Mouse (Mus musculus) E14TG2a.4 (cell line): Measurements from ENCODE around the gene Sestd1.

Source experiments
- H3K27me3 ChIP-seq: 2 replicates; pipeline ENCODE4 v1.6.1; 2014; ENCODE audit warnings: low read length, control low read depth; ENCODE audit not compliant: insufficient read depth
- H3K36me3 ChIP-seq: 2 replicates; pipeline ENCODE4 v1.6.1; 2014; ENCODE audit warnings: low read length, control low read depth; ENCODE audit not compliant: insufficient read depth
- H3K4me1 ChIP-seq: replicated peaks from 2 replicates; pipeline ENCODE4 v1.6.1; 2014; ENCODE audit warnings: low read depth, low read length, control low read depth
- H3K4me3 ChIP-seq: replicated peaks from 2 replicates; pipeline ENCODE4 v1.5.1; 2014; ENCODE audit warnings: mild to moderate bottlenecking, low read length
- H3K9me3 ChIP-seq: 2 replicates; pipeline ENCODE4 v1.6.1; 2014; ENCODE audit warnings: low read length, control low read depth
- CTCF ChIP-seq: conservative IDR thresholded peaks from 2 replicates; pipeline ENCODE4 v1.5.1; 2014; ENCODE audit warnings: low read length
- NANOG ChIP-seq: IDR thresholded peaks from 2 replicates; pipeline ENCODE4 v1.6.1; 2014; ENCODE audit warnings: borderline replicate concordance, low read length, mixed read lengths
- POU5F1 ChIP-seq: IDR thresholded peaks from 2 replicates; pipeline ENCODE4 v1.6.1; 2014; ENCODE audit warnings: low read length, borderline replicate concordance

The Sestd1 gene

GRCm38 (mm10) chr2:77247200-77247830 lies 33.1 kb downstream of the Sestd1 start:
- Histone ChIP-seq H3K9me3 (no peaks in the 10 kb centered on the region), H3K4me3 (no peak overlapping the region), H3K36me3 (no peaks in the 10 kb centered on the region), H3K4me1 (peaks cover 10% of the 10 kb centered on the region), H3K27me3 (no peaks in the 10 kb centered on the region)
- TF ChIP-seq POU5F1 (no peak), NANOG (no peak), CTCF (no peak)

GRCm38 (mm10) chr2:77245806-77246205 lies 34.6 kb downstream of the Sestd1 start:
- no peaks in the 10 kb centered on the region for H3K9me3 ChIP-seq
- H3K4me3 ChIP-seq: no peak overlapping the region
- TF ChIP-seq CTCF (no peak), NANOG (no peak)
- no peaks in the 10 kb centered on the region for H3K27me3 ChIP-seq
- peaks cover 10% of the 10 kb centered on the region for H3K4me1 ChIP-seq
- peaks cover 4% of the 10 kb centered on the region; the same call in 1 of the 2 replicates for H3K36me3 ChIP-seq

- Histone ChIP-seq H3K36me3 (peaks cover 4% of the 10 kb centered on the region; the same call in 1 of the 2 replicates), H3K4me3 (no peak overlapping the region), H3K4me1 (no peaks in the 10 kb centered on the region), H3K9me3 (no peaks in the 10 kb centered on the region), H3K27me3 (no peaks in the 10 kb centered on the region)
- TF ChIP-seq NANOG (no peak), CTCF (no peak), POU5F1 (no peak)
These were observed 38.1 kb downstream of the Sestd1 start for GRCm38 (mm10) chr2:77242248-77242647.

GRCm38 (mm10) chr2:77238607-77239006 lies 41.8 kb downstream of the Sestd1 start:
- Histone ChIP-seq H3K9me3 (no peaks in the 10 kb centered on the region), H3K4me1 (no peaks in the 10 kb centered on the region), H3K4me3 (no peak overlapping the region), H3K36me3 (peaks cover 4% of the 10 kb centered on the region; the same call in 1 of the 2 replicates), H3K27me3 (no peaks in the 10 kb centered on the region)
- no peak for TF ChIP-seq CTCF

- no peak for TF ChIP-seq NANOG
- no peak for TF ChIP-seq CTCF
- no peak for TF ChIP-seq POU5F1
- H3K27me3 ChIP-seq: no peaks in the 10 kb centered on the region
- H3K4me1 ChIP-seq: 0 out of 2 replicates have a peak, but pooled peaks cover under 1% of the 10 kb centered on the region
- H3K9me3 ChIP-seq: no peaks in the 10 kb centered on the region
- peaks cover 4% of the 10 kb centered on the region; the same call in 1 of the 2 replicates for H3K36me3 ChIP-seq
- no peak overlapping the region for H3K4me3 ChIP-seq
These were observed 42.3 kb downstream of the Sestd1 start for GRCm38 (mm10) chr2:77238046-77238445.

GRCm38 (mm10) chr2:77236860-77237259 lies 43.5 kb downstream of the Sestd1 start:
- Histone ChIP-seq H3K4me1 (peaks cover 8% of the 10 kb centered on the region; the same call in 1 of the 2 replicates), H3K9me3 (no peaks in the 10 kb centered on the region), H3K4me3 (no peak overlapping the region), H3K27me3 (no peaks in the 10 kb centered on the region), H3K36me3 (peaks cover 10% of the 10 kb centered on the region; the same call in 1 of the 2 replicates)
- TF ChIP-seq CTCF (no peak), NANOG (no peak), POU5F1 (no peak)

GRCm38 (mm10) chr2:77235896-77236295 lies 44.5 kb downstream of the Sestd1 start:
- no peaks in the 10 kb centered on the region for H3K27me3 ChIP-seq
- peaks cover 8% of the 10 kb centered on the region; the same call in 1 of the 2 replicates for H3K4me1 ChIP-seq
- H3K9me3 ChIP-seq: no peaks in the 10 kb centered on the region
- H3K4me3 ChIP-seq: no peak overlapping the region
- H3K36me3 ChIP-seq: peaks cover 7% of the 10 kb centered on the region; the same call in 1 of the 2 replicates
- TF ChIP-seq NANOG: no peak
- no peak for TF ChIP-seq POU5F1
- TF ChIP-seq CTCF: no peak

GRCm38 (mm10) chr2:77232604-77233003 lies 47.8 kb downstream of the Sestd1 start:
- peaks cover 8% of the 10 kb centered on the region; the same call in 1 of the 2 replicates for H3K4me1 ChIP-seq
- H3K27me3 ChIP-seq: no peaks in the 10 kb centered on the region
- no peaks in the 10 kb centered on the region for H3K9me3 ChIP-seq
- H3K4me3 ChIP-seq: no peak overlapping the region
- TF ChIP-seq CTCF (no peak), POU5F1 (no peak), NANOG (peak; percentile 83)
- H3K36me3 ChIP-seq: 0 out of 2 replicates have a peak, but pooled peaks cover 7% of the 10 kb centered on the region

- Histone ChIP-seq H3K9me3 (peaks cover 6% of the 10 kb centered on the region), H3K4me1 (no peaks in the 10 kb centered on the region), H3K36me3 (peaks cover 5% of the 10 kb centered on the region; the same call in 1 of the 2 replicates), H3K4me3 (no peak overlapping the region), H3K27me3 (no peaks in the 10 kb centered on the region)
- TF ChIP-seq CTCF (no peak), NANOG (no peak), POU5F1 (no peak)
These were observed 59.4 kb downstream of the Sestd1 start for GRCm38 (mm10) chr2:77220960-77221359.
